Mouse (Mus musculus): ENCODE measurements around the gene Ncoa3. TPM values are rescaled to one million over a fixed set of nuclear protein-coding genes. Genes with fewer than 3 reads are reported as not detected.
A peak's percentile ranks its signal among the peaks of the same experiment; 100 is the strongest.

Gene Ncoa3
- polyA plus RNA-seq, 1 experiment from 2014 or later, result 16.7 TPM

- Histone ChIP-seq H3K36me3 (replicated peaks) (no peaks in the 10 kb centered on the region), H3K4me1 (peaks cover 22% of the 10 kb centered on the region; the same call in 1 of the 2 replicates), H3K4me3 (no peak overlapping the region), H3K27me3 (replicated peaks) (no peaks in the 10 kb centered on the region), H3K27ac (no peak overlapping the region), H3K9ac (no peak overlapping the region), H3K4me2 (no peak overlapping the region), H3K9me3 (no peaks in the 10 kb centered on the region)
- no peak for ATAC-seq (replicated peaks)
- WGBS, result 85% methylated on average over 9 of the region's 9 CpGs
Measured at GRCm38 (mm10) chr2:166105911-166106310, 113.5 kb downstream of the Ncoa3 start.

- H3K27me3 ChIP-seq (replicated peaks), result no peaks in the 10 kb centered on the region
- H3K4me2 ChIP-seq, result no peak overlapping the region
- no peaks in the 10 kb centered on the region for H3K36me3 ChIP-seq (replicated peaks)
- ATAC-seq (replicated peaks), result peak; percentile 46; the same call in 1 of the 2 replicates
- H3K9me3 ChIP-seq, result no peaks in the 10 kb centered on the region
- no peak overlapping the region for H3K9ac ChIP-seq
- H3K4me1 ChIP-seq, result peaks cover 22% of the 10 kb centered on the region; the same call in 1 of the 2 replicates
- peak overlapping the region; percentile 51; the same call in 1 of the 2 replicates for H3K27ac ChIP-seq
- WGBS, result 50% methylated on average over 2 of the region's 2 CpGs
- H3K4me3 ChIP-seq, result no peak overlapping the region
Measured at GRCm38 (mm10) chr2:166106631-166107030, 114.2 kb downstream of the Ncoa3 start.

- Histone ChIP-seq H3K4me3 (no peak overlapping the region), H3K9me3 (no peaks in the 10 kb centered on the region), H3K36me3 (replicated peaks) (no peaks in the 10 kb centered on the region), H3K4me2 (no peak overlapping the region), H3K27me3 (replicated peaks) (no peaks in the 10 kb centered on the region), H3K27ac (no peak overlapping the region), H3K4me1 (peaks cover 27% of the 10 kb centered on the region), H3K9ac (no peak overlapping the region)
- 54% methylated on average over 5 of the region's 5 CpGs for WGBS
- ATAC-seq (replicated peaks), result no peak
Measured at GRCm38 (mm10) chr2:166107911-166108310, 115.5 kb downstream of the Ncoa3 start.

DNA sequence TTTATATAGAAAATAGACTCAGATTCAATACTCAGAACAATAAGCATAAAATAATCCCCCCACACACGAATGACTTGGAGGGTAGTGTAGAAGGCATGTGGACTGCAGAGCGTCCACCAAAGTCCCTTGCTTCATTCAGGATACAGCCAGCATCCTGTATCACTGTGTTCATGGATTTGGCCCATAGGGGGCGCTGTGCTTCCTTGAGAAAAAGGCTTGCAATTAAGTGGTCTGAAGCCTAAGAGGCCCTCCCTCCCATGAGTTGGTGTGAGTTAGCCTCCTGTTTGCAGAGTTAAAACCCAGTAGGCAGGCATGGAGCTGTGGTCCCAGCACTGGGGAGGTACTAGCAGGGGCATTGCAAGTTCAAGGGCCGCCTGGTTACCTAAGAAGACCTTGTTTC is 115.9 kb downstream of the Ncoa3 start:
- Histone ChIP-seq H3K4me3 (no peak overlapping the region), H3K27me3 (replicated peaks) (no peaks in the 10 kb centered on the region), H3K9ac (no peak overlapping the region), H3K36me3 (replicated peaks) (no peaks in the 10 kb centered on the region), H3K4me1 (peaks cover 24% of the 10 kb centered on the region), H3K4me2 (no peak overlapping the region), H3K27ac (no peak overlapping the region), H3K9me3 (no peaks in the 10 kb centered on the region)
- ATAC-seq (replicated peaks), result no peak
- WGBS, result 24% methylated on average over 4 of the region's 4 CpGs

DNA sequence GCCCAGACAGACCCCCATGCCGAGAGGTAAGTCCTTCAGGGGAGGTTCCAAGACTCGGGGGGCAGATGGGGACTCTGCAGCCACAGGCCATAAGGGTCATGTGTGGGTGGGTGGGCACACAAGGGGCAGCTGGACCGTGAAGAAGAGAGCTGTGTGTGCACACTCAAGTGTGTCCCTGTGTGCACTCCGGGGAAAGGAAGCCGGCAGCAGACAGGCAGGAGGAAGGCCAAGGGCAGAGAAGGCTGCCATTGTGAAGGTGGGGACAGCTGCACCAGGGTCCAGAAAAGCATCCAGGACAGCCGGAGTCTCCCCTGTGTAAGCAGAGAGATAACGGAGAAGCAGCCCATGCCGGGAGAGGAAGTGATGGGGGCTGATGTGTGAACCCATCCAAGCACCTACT is 118.3 kb downstream of the Ncoa3 start:
- H3K4me3 ChIP-seq, result no peak overlapping the region
- H3K9me3 ChIP-seq, result no peaks in the 10 kb centered on the region
- H3K9ac ChIP-seq, result no peak overlapping the region
- ATAC-seq (replicated peaks), result no peak
- 56% methylated on average over 8 of the region's 8 CpGs for WGBS
- H3K27ac ChIP-seq, result no peak overlapping the region
- no peaks in the 10 kb centered on the region for H3K27me3 ChIP-seq (replicated peaks)
- peaks cover 21% of the 10 kb centered on the region for H3K4me1 ChIP-seq
- no peak overlapping the region for H3K4me2 ChIP-seq
- H3K36me3 ChIP-seq (replicated peaks), result no peaks in the 10 kb centered on the region; the same call in 1 of the 2 replicates

GRCm38 (mm10) chr2:166111238-166111637 is 118.8 kb downstream of the Ncoa3 start:
- H3K9ac ChIP-seq, result no peak overlapping the region
- H3K4me2 ChIP-seq, result no peak overlapping the region
- H3K9me3 ChIP-seq, result no peaks in the 10 kb centered on the region
- no peaks in the 10 kb centered on the region for H3K27me3 ChIP-seq (replicated peaks)
- no peaks in the 10 kb centered on the region; the same call in 1 of the 2 replicates for H3K36me3 ChIP-seq (replicated peaks)
- no peak overlapping the region for H3K4me3 ChIP-seq
- peaks cover 21% of the 10 kb centered on the region for H3K4me1 ChIP-seq
- ATAC-seq (replicated peaks), result no peak
- no peak overlapping the region for H3K27ac ChIP-seq
- WGBS, result 77% methylated on average over 2 of the region's 2 CpGs

DNA sequence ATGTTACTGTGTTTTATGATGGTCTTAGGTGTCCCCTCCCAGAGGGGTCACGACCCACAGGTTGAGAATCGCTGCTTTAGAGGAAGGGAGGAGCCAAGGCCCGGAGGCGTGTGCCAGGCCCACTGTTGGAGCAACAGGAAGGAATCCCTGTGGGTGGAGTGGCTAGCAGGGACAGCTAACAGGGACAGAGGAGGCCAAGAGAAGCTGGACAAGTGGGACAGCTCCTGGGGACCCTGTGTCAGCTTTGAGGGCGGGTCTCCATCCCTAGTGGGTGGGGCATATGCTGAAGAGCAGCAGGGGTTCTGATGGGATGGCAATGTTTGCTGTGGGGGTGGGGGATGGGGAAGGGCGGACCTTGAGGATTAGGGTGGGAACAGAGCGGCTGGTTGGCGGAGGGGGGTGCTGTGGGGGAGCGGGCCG is 119.4 kb downstream of the Ncoa3 start:
- H3K36me3 ChIP-seq (replicated peaks), result peaks cover 4% of the 10 kb centered on the region; the same call in 1 of the 2 replicates
- no peak overlapping the region for H3K4me3 ChIP-seq
- no peak overlapping the region for H3K27ac ChIP-seq
- no peak overlapping the region for H3K4me2 ChIP-seq
- H3K4me1 ChIP-seq, result peaks cover 16% of the 10 kb centered on the region
- no peaks in the 10 kb centered on the region for H3K9me3 ChIP-seq
- WGBS, result 43% methylated on average over 10 of the region's 10 CpGs
- no peak for ATAC-seq (replicated peaks)
- H3K9ac ChIP-seq, result no peak overlapping the region
- H3K27me3 ChIP-seq (replicated peaks), result no peaks in the 10 kb centered on the region

DNA sequence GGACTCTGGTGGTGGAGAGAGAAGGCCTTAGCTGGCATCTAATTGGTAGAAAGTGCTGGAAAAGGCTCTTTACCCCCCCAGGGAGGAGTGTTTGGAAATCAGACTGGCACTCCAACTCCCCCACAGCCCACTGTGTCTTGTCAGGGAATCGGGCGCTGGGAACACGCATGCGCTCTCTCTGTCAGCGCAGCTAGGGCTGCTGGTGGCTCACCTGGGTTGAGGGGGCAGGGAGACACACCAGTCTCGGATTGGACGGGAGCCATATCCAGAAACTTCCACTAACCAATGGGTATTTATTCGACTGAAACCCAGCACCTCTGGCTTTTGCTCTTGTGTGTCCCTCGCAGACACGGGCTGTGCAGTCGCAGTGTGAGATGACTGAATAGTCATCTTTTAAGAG is 120.5 kb downstream of the Ncoa3 start:
- no peaks in the 10 kb centered on the region for H3K27me3 ChIP-seq (replicated peaks)
- H3K27ac ChIP-seq, result no peak overlapping the region
- no peaks in the 10 kb centered on the region for H3K9me3 ChIP-seq
- peaks cover 5% of the 10 kb centered on the region; the same call in 1 of the 2 replicates for H3K4me1 ChIP-seq
- no peak overlapping the region for H3K4me3 ChIP-seq
- H3K9ac ChIP-seq, result no peak overlapping the region
- WGBS, result 92% methylated on average over 11 of the region's 11 CpGs
- ATAC-seq (replicated peaks), result no peak
- H3K36me3 ChIP-seq (replicated peaks), result peaks cover 4% of the 10 kb centered on the region; the same call in 1 of the 2 replicates
- no peak overlapping the region for H3K4me2 ChIP-seq

DNA sequence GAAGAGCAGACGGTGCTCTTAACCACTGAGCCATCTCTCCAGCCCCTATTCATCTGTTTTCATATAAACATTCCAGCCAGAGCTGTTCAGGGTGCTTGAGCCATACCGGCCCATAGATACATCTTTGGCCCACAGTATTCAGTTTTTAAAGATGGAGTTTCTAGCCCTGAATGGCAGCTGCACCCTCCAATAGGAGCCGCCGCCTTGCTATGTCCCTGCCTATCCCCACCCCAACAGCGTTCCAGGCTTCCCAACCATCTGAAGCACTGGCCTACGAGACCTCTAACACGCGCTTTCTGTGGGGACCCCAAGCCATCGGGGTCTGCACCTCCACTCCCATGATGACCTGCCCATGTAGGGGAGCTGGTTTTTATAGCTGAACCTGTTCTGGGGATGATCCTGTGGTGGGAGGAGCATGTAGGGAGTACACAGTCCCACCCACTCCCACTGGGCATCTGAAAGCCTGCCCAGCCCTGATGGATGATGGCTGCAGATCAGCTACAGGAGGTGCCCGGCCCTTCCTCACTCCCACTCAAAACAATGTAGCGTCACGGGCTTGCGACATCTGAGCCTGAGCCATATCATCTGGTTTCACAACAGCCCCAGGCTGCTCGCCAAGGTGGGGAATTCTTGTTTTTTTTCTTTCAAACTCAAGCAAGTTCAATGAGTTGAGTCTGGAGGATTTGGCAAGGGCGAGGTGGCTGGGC is 123.3 kb downstream of the Ncoa3 start:
- no peak for ATAC-seq (replicated peaks)
- no peak overlapping the region for H3K4me2 ChIP-seq

DNA sequence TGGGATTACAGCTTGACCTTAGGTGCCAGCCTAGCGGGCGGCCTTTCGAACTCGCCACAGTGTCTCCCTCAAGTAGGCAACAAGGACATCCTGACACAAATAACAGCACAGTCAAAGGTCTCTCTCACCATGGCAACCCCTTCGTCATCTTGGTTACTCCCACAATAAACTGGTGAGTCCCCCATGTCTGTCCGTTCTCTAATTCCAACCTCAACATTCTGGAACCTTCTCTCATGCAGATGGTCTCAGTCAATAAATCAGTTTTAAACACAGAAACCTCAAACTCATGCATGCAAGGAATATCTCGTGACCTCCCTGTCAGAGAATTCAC is 123.8 kb downstream of the Ncoa3 start:
- Histone ChIP-seq H3K9ac (no peak overlapping the region), H3K27ac (no peak overlapping the region), H3K36me3 (replicated peaks) (peaks cover 4% of the 10 kb centered on the region; the same call in 1 of the 2 replicates), H3K27me3 (replicated peaks) (no peaks in the 10 kb centered on the region), H3K9me3 (no peaks in the 10 kb centered on the region), H3K4me3 (no peak overlapping the region), H3K4me2 (no peak overlapping the region), H3K4me1 (peaks cover 5% of the 10 kb centered on the region; the same call in 1 of the 2 replicates)
- no peak for ATAC-seq (replicated peaks)
- 91% methylated on average over 7 of the region's 7 CpGs for WGBS

More for the DNA sequence above, 123.3 kb downstream of the Ncoa3 start:
- Histone ChIP-seq H3K9me3 (no peaks in the 10 kb centered on the region), H3K27me3 (replicated peaks) (no peaks in the 10 kb centered on the region), H3K4me1 (peaks cover 5% of the 10 kb centered on the region; the same call in 1 of the 2 replicates), H3K4me3 (no peak overlapping the region), H3K9ac (no peak overlapping the region), H3K36me3 (replicated peaks) (peaks cover 4% of the 10 kb centered on the region; the same call in 1 of the 2 replicates), H3K27ac (no peak overlapping the region)
- 92% methylated on average over 15 of the region's 15 CpGs for WGBS

DNA sequence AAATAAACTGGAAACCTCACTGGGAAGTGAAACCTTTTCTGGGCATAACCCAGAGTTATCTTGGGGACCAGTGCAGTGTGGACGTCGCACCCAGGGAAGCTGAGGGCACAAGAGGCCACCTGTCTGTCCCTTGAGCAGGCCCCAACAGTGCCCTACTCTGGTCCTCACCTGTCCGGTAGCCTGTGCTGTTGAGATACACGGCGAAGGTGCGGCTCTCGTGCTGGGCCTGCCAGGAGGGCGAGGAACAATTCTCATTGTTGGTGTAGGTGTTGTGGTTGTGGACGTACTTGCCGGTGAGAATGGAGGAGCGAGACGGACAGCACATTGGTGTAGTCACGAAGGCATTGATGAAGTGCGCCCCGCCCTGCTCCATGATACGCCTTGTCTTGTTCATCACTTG is 124.3 kb downstream of the Ncoa3 start:
- Histone ChIP-seq H3K4me1 (peaks cover 5% of the 10 kb centered on the region; the same call in 1 of the 2 replicates), H3K4me3 (no peak overlapping the region), H3K27ac (no peak overlapping the region), H3K9me3 (no peaks in the 10 kb centered on the region), H3K9ac (no peak overlapping the region), H3K27me3 (replicated peaks) (no peaks in the 10 kb centered on the region), H3K4me2 (no peak overlapping the region), H3K36me3 (replicated peaks) (peaks cover 4% of the 10 kb centered on the region; the same call in 1 of the 2 replicates)
- ATAC-seq (replicated peaks), result no peak
- 94% methylated on average over 16 of the region's 16 CpGs for WGBS

DNA sequence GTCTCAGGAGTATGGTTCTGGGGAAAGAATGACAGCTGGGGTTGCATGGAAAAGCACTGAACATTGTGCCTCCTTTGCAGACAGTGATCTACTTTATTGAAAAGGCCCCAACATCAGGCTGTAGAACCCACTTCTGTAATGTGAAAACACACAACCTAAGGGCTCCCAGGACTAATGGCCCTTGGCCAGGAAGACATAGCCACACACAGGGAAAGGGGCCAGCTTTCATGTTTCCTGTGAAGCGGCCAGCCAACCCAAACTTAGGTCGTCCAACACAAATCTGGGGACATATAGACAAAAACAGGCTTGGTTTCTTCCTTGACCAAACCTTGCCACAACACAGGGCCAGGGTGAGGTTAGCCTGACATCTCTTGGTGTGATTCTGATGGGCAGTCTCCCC is 127.6 kb downstream of the Ncoa3 start:
- no peaks in the 10 kb centered on the region for H3K4me1 ChIP-seq
- peaks cover 4% of the 10 kb centered on the region; the same call in 1 of the 2 replicates for H3K36me3 ChIP-seq (replicated peaks)
- no peak for ATAC-seq (replicated peaks)
- H3K9ac ChIP-seq, result no peak overlapping the region
- no peaks in the 10 kb centered on the region for H3K9me3 ChIP-seq
- WGBS, result 85% methylated on average over 2 of the region's 2 CpGs
- no peaks in the 10 kb centered on the region for H3K27me3 ChIP-seq (replicated peaks)
- H3K4me3 ChIP-seq, result no peak overlapping the region
- H3K27ac ChIP-seq, result no peak overlapping the region
- H3K4me2 ChIP-seq, result no peak overlapping the region
